Mouse (Mus musculus): ENCODE data around the gene Coq10b. TPM values are rescaled to one million over a fixed set of nuclear protein-coding genes. Genes with fewer than 3 reads are reported as not detected.

The Coq10b gene
- polyA plus RNA-seq, 1 experiment from 2014 or later: 24.1 TPM

DNA sequence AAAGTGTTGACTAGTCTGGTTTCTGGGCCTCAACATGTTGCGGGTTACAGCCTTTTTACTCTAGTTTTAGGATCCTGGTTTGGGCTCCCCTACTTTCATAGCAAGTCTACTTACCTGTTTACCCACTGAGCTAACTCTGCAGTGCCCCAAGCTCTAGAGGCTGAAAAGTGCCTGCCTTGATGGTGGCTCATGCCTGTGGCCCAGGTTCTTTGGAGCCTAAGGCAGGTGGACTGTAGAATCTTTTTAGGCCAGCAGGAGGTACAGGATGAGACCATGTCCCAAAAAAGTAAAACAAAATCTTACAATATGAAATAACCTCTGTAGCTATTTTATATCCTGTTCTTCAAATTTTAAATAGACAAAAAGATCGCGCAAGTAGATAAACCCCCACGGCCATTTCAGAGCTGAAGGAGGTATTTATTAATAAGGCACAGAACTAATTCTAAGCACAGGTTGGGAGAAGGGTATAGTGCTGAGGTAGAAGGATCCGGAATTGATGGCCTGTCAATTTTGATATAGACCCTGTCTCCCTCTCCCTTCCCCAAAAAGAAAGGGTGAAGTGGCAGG is 37.0 kb downstream of the Coq10b start:
- H3K4me1 ChIP-seq: peaks cover 18% of the 10 kb centered on the region
- H3K9me3 ChIP-seq: no peaks in the 10 kb centered on the region
- H3K27ac ChIP-seq: peak overlapping the region; percentile 99; the same call in 1 of the 2 replicates
- H3K4me3 ChIP-seq: peak overlapping the region; percentile 93
- 85% methylated on average over 5 of the region's 5 CpGs for WGBS
- H3K27me3 ChIP-seq (ENCODE audit: insufficient read depth, poor library complexity, severe bottlenecking): no peaks in the 10 kb centered on the region
- DNase-seq (ENCODE audit: low spot score): no peak
- peaks cover 44% of the 10 kb centered on the region for H3K36me3 ChIP-seq

DNA sequence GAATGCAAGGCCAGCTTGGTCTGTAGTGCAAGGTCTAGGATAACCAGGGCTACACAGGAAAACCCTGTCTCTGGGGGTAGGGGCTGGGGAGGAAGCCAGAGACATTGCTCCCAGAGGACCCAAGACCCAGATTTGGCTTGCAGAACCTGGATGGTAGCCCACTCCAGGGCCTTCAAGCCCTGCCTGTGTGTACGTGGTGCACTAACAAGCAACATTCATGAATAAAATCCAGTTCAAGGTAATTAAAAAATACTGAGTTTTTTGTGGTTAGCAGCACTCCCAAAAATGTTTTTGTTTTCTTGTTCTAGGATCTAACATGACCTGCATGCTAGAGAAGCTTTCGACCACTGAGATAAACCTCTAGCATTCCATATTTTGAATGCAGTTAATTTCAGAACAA is 39.5 kb downstream of the Coq10b start:
- H3K36me3 ChIP-seq: peaks cover 30% of the 10 kb centered on the region
- no peak for DNase-seq (ENCODE audit: low spot score)
- H3K4me3 ChIP-seq: no peak overlapping the region
- H3K4me1 ChIP-seq: peaks cover 11% of the 10 kb centered on the region
- H3K9me3 ChIP-seq: no peaks in the 10 kb centered on the region
- 93% methylated on average over 2 of the region's 2 CpGs for WGBS
- no peaks in the 10 kb centered on the region for H3K27me3 ChIP-seq (ENCODE audit: insufficient read depth, poor library complexity, severe bottlenecking)
- H3K27ac ChIP-seq: no peak overlapping the region

DNA sequence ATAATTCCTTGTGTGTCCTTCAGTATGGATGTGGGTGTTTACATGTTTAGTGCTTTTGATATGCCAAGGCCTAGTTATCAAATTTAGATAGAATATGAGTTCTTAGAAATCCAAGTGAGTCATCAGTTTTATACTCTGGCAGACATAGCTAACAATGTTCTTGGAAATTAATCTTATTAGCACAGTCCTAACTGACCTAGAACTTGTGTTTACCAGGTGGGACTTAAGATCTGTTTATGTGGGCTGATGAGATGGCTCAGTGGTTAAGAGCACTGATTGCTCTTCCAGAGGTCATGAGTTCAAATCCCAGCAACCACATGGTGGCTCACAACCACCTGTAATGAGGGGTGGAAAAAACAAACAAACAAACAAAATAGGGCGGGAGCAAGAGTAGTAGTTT is 39.9 kb downstream of the Coq10b start:
- Histone ChIP-seq H3K9me3 (no peaks in the 10 kb centered on the region), H3K4me1 (peaks cover 11% of the 10 kb centered on the region), H3K27ac (no peak overlapping the region), H3K36me3 (peaks cover 30% of the 10 kb centered on the region), H3K27me3 (ENCODE audit: insufficient read depth, poor library complexity, severe bottlenecking) (no peaks in the 10 kb centered on the region), H3K4me3 (no peak overlapping the region)
- no peak for DNase-seq (ENCODE audit: low spot score)
- WGBS: 71% methylated on average over 1 of the region's 1 CpGs

DNA sequence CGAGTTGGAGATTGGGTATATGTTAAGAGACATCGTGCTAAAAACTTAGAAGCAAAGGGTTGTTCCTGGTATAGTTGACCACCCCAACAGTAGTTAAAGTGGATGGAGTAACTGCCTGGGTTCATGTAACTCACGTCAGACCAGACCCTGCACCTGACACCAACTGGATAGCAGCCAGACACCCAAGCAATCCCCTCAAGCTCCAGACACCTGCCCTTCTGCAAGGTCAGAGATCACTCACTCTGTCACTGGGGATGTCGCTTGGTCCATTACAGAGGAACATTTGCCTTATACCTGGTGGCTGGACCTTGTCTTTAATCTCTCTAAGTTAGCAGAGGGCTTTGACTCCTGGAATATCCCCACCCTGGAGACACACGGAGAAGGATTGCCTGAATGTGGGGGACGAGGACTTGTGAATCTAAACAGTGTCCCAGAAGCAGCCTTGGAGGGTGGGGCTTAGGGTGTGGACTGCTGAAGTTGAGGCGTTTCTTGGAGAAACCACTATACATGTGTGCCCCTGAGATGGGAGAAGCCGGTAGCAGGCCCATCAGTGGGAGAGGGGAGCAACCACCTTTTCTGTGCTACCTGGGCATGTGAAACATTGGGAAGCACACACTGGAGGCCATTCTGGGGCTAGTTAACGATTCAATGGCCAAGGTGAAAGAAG is 54.5 kb downstream of the Coq10b start:
- DNase-seq (ENCODE audit: low spot score): no peak
- Histone ChIP-seq H3K36me3 (no peaks in the 10 kb centered on the region), H3K4me1 (peaks cover 6% of the 10 kb centered on the region; the same call in 1 of the 2 replicates), H3K9me3 (no peaks in the 10 kb centered on the region), H3K4me3 (no peak overlapping the region), H3K27me3 (ENCODE audit: insufficient read depth, poor library complexity, severe bottlenecking) (0 out of 2 replicates have a peak, but pooled peaks cover 3% of the 10 kb centered on the region), H3K27ac (no peak overlapping the region)
- 79% methylated on average over 9 of the region's 9 CpGs for WGBS

DNA sequence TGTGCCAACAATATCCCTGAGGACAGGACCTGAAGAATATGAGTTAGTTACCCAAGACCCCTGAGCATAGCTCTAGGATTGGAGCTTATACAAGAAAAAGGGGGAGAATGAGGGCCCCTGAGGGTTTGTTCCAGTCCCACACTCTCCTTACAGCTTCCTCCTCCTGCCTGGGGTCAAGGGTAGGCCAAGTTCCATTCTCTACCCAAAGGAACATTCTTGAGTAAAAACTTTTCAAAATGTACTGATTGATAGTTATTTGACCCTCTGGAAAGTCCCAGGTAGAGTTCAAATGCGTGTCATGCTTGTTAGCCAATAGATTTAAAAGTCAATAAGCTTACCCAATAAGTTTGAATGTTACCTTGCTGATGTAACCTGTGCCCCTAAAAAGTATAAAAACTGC is 55.1 kb downstream of the Coq10b start:
- H3K4me1 ChIP-seq: 0 out of 2 replicates have a peak, but pooled peaks cover 2% of the 10 kb centered on the region
- H3K36me3 ChIP-seq: no peaks in the 10 kb centered on the region
- DNase-seq (ENCODE audit: low spot score): no peak
- WGBS: 73% methylated on average over 1 of the region's 1 CpGs
- H3K4me3 ChIP-seq: no peak overlapping the region
- 0 out of 2 replicates have a peak, but pooled peaks cover 3% of the 10 kb centered on the region for H3K27me3 ChIP-seq (ENCODE audit: insufficient read depth, poor library complexity, severe bottlenecking)
- no peak overlapping the region for H3K27ac ChIP-seq
- H3K9me3 ChIP-seq: no peaks in the 10 kb centered on the region

DNA sequence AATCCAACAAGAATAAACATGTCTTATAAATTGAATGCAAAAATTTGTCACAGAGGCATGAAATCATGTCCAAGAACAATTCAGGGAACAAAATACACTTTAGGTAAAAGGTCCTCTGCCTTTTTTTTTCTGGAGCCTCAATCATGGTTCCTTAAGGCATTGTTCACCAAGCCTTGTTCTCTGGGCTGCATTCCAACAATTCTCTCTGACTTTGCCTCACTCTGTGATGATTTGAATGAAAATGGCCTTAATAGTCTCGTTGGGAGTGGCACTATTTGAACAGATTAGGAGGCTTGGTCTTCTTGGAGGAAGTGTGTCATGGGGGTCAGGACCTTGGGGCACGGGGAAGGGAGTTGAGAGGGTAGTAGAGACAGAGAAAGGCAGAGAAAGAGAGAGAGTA is 55.9 kb downstream of the Coq10b start:
- H3K27me3 ChIP-seq (ENCODE audit: insufficient read depth, poor library complexity, severe bottlenecking): 0 out of 2 replicates have a peak, but pooled peaks cover 3% of the 10 kb centered on the region
- H3K4me1 ChIP-seq: no peaks in the 10 kb centered on the region
- H3K9me3 ChIP-seq: no peaks in the 10 kb centered on the region
- no peak overlapping the region for H3K4me3 ChIP-seq
- 60% methylated on average over 2 of the region's 2 CpGs for WGBS
- DNase-seq (ENCODE audit: low spot score): no peak
- H3K27ac ChIP-seq: no peak overlapping the region
- no peaks in the 10 kb centered on the region for H3K36me3 ChIP-seq

DNA sequence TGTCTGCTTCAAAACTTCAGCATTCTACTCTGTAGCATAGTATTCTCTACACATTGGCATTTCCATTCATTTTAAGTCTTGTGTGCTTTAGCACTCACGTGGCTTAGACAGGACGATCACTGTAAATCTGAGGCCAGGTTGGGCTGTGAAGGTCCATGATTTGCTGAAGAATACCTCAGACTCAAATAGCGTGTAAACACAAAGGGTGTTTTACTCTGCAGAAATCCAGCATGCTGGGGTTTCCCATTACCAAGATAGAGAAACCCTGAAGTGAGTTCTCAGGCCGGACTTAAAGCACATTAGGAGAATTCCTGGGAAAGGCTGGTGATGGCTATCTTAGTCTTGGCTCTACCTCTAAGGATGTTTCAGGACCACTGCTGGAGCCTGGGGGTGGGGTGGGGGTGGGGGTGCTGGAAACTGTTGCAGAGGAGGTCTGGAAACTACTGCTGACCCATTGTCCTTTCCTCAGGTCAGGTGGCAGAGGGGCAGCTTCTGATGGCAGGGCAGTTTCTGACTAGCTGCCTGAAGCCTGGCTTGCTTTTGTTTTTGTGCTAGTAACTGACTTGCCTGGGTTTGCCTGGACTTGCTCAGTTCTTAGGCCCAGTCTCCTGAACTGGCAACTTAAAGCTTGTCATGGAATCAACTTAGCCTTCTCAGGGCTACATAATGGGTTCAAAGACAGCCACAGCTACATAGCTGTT is 56.6 kb downstream of the Coq10b start:
- Histone ChIP-seq H3K9me3 (no peaks in the 10 kb centered on the region), H3K27ac (no peak overlapping the region), H3K4me1 (no peaks in the 10 kb centered on the region), H3K27me3 (ENCODE audit: insufficient read depth, poor library complexity, severe bottlenecking) (no peaks in the 10 kb centered on the region), H3K36me3 (no peaks in the 10 kb centered on the region), H3K4me3 (no peak overlapping the region)
- WGBS: 75% methylated on average over 4 of the region's 4 CpGs
- no peak for DNase-seq (ENCODE audit: low spot score)

Other genes starting within 250 kb of the Coq10b start
- gene Ankrd44, start 126.4 kb upstream of the Coq10b start, polyA plus RNA-seq (2016; fragmentation: Nextera tagmentation; extraction: Ambion mirVana): 10.9 and 11.9 TPM in 2 replicates
- gene Sf3b1, start 25.3 kb upstream of the Coq10b start, polyA plus RNA-seq (2016; fragmentation: Nextera tagmentation; extraction: Ambion mirVana): 192 and 232 TPM in 2 replicates
- gene Hspe1, start 35.4 kb downstream of the Coq10b start, polyA plus RNA-seq (2016; fragmentation: Nextera tagmentation; extraction: Ambion mirVana): 474 and 598 TPM in 2 replicates
- 650 and 681 TPM in 2 replicates for gene Hspd1, start 35.5 kb downstream of the Coq10b start, polyA plus RNA-seq (2016; fragmentation: Nextera tagmentation; extraction: Ambion mirVana)
- 101 and 112 TPM in 2 replicates for gene Mob4, start 78.5 kb downstream of the Coq10b start, polyA plus RNA-seq (2016; fragmentation: Nextera tagmentation; extraction: Ambion mirVana)
- gene Rftn2, start 174.0 kb downstream of the Coq10b start, polyA plus RNA-seq (2016; fragmentation: Nextera tagmentation; extraction: Ambion mirVana): 3.4 TPM in 2 replicates
- gene Mars2, start 184.4 kb downstream of the Coq10b start, polyA plus RNA-seq (2016; fragmentation: Nextera tagmentation; extraction: Ambion mirVana): 3.6 and 4.0 TPM in 2 replicates

Data from heart, embryonic 10.5 days (tissue).